Mouse (Mus musculus) kidney, embryonic 14.5 days (tissue): Measurements from ENCODE around the gene Tax1bp1. TPM values are rescaled to one million over a fixed set of nuclear protein-coding genes. Genes with fewer than 3 reads are reported as not detected.

Experiments used
- ATAC-seq: fragments of 200-750 bp; cut with Nextera tagmentation; 2 replicates; pipeline ENCODE4 v1.8.0; 2017; ENCODE audit warnings: moderate number of reproducible peaks, mild to moderate bottlenecking, moderate TSS enrichment, moderate library complexity; ENCODE audit not compliant: low FRiP score, low TSS enrichment
- H3K27ac ChIP-seq: fragments of 300-500 bp; sonication (generic); 2 replicates; pipeline ENCODE4 v1.5.1; 2014; ENCODE audit warnings: low read depth, mild to moderate bottlenecking, low read length, moderate library complexity, mixed read lengths
- H3K27me3 ChIP-seq: fragments of 300-500 bp; sonication (generic); 2 replicates; pipeline ENCODE4 v1.6.1; 2014; ENCODE audit warnings: mild to moderate bottlenecking, low read length; ENCODE audit not compliant: control insufficient read depth, insufficient read depth
- H3K36me3 ChIP-seq: fragments of 300-500 bp; sonication (generic); 2 replicates; pipeline ENCODE4 v1.6.1; 2014; ENCODE audit warnings: low read length, mixed read lengths; ENCODE audit not compliant: control insufficient read depth, insufficient read depth
- H3K4me1 ChIP-seq: fragments of 300-500 bp; sonication (generic); 2 replicates; pipeline ENCODE4 v1.6.1; 2014; ENCODE audit warnings: low read length, mixed read lengths; ENCODE audit not compliant: control insufficient read depth, insufficient read depth
- H3K4me2 ChIP-seq: fragments of 300-500 bp; sonication (generic); replicated peaks from 2 replicates; pipeline ENCODE4 v1.6.1; 2014; ENCODE audit warnings: low read depth, mild to moderate bottlenecking, low read length
- H3K4me3 ChIP-seq: fragments of 300-500 bp; sonication (generic); 2 replicates; pipeline ENCODE4 v1.5.1; 2014; ENCODE audit warnings: mild to moderate bottlenecking, low read length
- H3K9ac ChIP-seq: fragments of 300-500 bp; sonication (generic); 2 replicates; pipeline ENCODE4 v1.6.1; 2014; ENCODE audit warnings: low read depth, mild to moderate bottlenecking, low read length, moderate library complexity
- H3K9me3 ChIP-seq: fragments of 300-500 bp; sonication (generic); 2 replicates; pipeline ENCODE4 v1.6.1; 2016; ENCODE audit warnings: low read length; ENCODE audit not compliant: control insufficient read depth
- whole genome bisulfite sequencing: fragments of 180-500 bp; shearing (Covaris S2); extraction: QIAGEN DNeasy Blood & Tissue Kit; methylation state at CpG from one replicate; pipeline ENCODE4 v1.1.7; 2014; 5-methylcytosine and 5-hydroxymethylcytosine counted together
- polyA plus RNA-seq: library from polyadenylated mRNA; unstranded; fragments of >200 nt; fragmentation: Nextera tagmentation; extraction: Ambion mirVana; gene quantifications from 2 replicates; pipeline ENCODE4 v1.2.1, GENCODE M21; 2014

Gene Tax1bp1
- polyA plus RNA-seq, 1 experiment from 2014 or later = 149 TPM

DNA sequence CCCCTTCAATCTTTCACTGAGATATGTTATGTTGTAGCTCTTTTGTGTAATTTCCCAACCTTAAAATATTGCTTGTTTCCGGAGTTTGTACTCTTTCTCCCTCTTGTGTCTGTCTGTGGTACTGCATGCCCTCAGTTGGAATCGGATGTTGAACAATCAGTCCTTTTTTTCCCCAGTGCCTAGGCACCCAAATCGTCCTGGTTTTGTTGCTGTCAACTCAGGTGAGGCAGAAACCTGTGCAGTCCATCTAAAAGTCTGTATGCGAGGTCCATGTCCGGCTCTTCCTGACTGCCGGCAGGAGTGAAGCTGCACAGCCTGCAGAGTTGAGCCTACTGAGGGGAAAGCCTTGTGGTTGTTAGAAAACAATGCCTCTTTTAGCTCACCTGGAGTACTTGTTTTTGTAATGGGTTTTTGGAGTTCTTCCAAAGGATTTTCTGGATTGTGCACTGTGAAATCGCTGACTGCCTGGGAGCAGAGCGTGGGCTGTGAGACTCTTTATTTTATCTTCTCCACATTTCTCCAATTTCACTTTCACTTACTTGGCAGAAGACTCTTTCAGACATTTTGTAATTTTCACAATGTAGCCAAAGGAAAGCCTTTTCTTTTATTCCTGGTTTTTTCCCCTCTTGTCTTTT, 11.4 kb downstream of the Tax1bp1 start:
- Histone ChIP-seq H3K9me3 (no peaks in the 10 kb centered on the region), H3K27ac (no peak overlapping the region)

DNA sequence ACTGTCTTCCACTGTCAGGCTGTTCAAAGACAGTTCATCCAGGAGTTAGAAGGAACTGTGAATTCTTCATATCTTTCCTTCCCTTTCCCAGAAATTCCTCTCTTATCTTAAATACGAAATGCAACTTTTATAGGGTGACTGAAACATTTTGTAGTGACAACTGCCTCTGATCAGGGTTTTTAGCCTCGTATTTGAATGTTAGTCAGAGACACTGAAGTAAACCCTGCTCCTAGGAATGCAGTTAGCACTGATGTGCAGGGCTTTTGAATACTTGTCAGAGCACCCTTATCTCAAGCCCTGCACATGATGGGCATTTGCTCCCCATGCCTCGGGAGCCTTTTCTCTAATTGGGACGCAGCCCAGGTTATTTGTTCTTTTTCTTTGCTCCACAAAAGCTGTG, 16.8 kb downstream of the Tax1bp1 start:
- Histone ChIP-seq H3K4me3 (no peak overlapping the region), H3K27me3 (no peaks in the 10 kb centered on the region), H3K9ac (no peak overlapping the region), H3K9me3 (no peaks in the 10 kb centered on the region), H3K27ac (no peak overlapping the region), H3K36me3 (peaks cover 23% of the 10 kb centered on the region), H3K4me2 (no peak overlapping the region), H3K4me1 (no peaks in the 10 kb centered on the region)
- ATAC-seq = no peak
- 84% methylated on average over 4 of the region's 4 CpGs for WGBS

More for the DNA sequence above, 11.4 kb downstream of the Tax1bp1 start:
- Histone ChIP-seq H3K9ac (no peak overlapping the region), H3K4me1 (no peaks in the 10 kb centered on the region), H3K4me3 (no peak overlapping the region), H3K36me3 (peaks cover 25% of the 10 kb centered on the region), H3K27me3 (no peaks in the 10 kb centered on the region), H3K4me2 (no peak overlapping the region)
- ATAC-seq = no peak
- 65% methylated on average over 8 of the region's 8 CpGs for WGBS

DNA sequence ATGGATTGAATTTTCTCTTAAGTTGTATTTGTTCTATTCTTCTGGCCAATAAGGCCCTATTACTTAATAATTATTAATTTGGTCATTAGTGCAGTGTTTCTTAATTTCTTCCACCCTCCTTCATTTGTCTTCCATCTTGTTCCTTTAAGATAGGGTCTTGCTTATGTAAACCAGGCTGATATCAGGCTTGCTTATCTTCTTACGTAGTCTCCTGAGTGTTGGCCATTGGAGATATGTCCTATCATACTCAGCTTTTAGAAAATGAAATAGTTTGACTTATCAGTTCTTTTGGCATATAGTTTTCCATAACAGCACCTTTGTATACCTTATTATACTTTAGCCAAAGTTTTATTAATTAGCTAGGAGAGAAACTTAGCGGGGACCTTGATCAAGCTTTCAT, 21.1 kb downstream of the Tax1bp1 start:
- no peak overlapping the region for H3K4me3 ChIP-seq
- no peak overlapping the region for H3K27ac ChIP-seq
- no peaks in the 10 kb centered on the region for H3K9me3 ChIP-seq
- H3K4me2 ChIP-seq = no peak overlapping the region
- WGBS = 94% methylated on average over 2 of the region's 2 CpGs
- ATAC-seq = no peak
- H3K36me3 ChIP-seq = peaks cover 34% of the 10 kb centered on the region
- H3K9ac ChIP-seq = no peak overlapping the region
- H3K27me3 ChIP-seq = no peaks in the 10 kb centered on the region
- H3K4me1 ChIP-seq = no peaks in the 10 kb centered on the region

DNA sequence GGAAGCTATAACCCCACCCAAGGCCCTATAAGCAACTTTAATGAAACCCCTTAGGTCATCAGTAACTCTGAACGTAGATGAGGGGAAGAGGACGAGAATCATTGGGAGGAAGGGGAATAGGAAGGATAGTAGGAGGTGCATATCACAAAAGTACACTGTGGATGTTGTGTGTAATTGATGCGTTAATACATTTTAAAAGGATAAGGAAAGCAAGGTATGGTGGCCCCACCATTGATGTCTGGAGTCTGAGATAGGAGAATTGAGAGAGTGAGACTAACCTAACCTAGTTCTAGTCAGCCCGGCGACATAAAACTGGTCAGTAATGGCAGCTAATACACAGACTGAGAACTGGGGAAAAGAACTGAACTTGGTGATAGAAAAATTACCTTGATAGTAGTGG, 39.3 kb downstream of the Tax1bp1 start:
- H3K27me3 ChIP-seq = no peaks in the 10 kb centered on the region
- no peak for ATAC-seq

DNA sequence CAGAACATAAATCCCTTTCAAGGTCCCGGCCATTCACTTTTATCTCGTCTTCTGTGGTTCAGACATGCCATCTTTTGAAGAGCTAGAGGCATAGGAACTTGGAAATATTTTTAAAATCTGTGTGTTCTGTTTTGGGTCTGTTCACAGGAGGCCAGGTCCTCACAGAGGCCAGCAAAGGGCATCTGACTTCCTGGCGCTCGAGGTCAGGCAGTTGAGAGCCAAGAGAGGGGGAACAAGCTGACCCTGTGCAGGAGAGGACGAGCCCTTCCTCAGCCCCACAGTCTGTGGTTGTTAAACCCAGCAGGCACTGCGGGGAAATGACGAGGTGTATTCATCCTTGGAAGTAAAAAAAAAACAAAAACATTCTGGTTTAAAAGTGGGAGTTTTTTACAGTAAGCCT, 51.7 kb downstream of the Tax1bp1 start:
- Histone ChIP-seq H3K4me3 (no peak overlapping the region), H3K27ac (no peak overlapping the region), H3K4me1 (no peaks in the 10 kb centered on the region), H3K9ac (no peak overlapping the region), H3K27me3 (no peaks in the 10 kb centered on the region), H3K9me3 (no peaks in the 10 kb centered on the region), H3K36me3 (peaks cover 40% of the 10 kb centered on the region), H3K4me2 (no peak overlapping the region)
- 55% methylated on average over 7 of the region's 7 CpGs for WGBS
- no peak for ATAC-seq

More for the DNA sequence above, 39.3 kb downstream of the Tax1bp1 start:
- Histone ChIP-seq H3K4me1 (no peaks in the 10 kb centered on the region), H3K27ac (no peak overlapping the region), H3K4me2 (no peak overlapping the region), H3K36me3 (peaks cover 40% of the 10 kb centered on the region), H3K9me3 (no peaks in the 10 kb centered on the region), H3K4me3 (no peak overlapping the region), H3K9ac (no peak overlapping the region)
- 91% methylated on average over 5 of the region's 5 CpGs for WGBS

DNA sequence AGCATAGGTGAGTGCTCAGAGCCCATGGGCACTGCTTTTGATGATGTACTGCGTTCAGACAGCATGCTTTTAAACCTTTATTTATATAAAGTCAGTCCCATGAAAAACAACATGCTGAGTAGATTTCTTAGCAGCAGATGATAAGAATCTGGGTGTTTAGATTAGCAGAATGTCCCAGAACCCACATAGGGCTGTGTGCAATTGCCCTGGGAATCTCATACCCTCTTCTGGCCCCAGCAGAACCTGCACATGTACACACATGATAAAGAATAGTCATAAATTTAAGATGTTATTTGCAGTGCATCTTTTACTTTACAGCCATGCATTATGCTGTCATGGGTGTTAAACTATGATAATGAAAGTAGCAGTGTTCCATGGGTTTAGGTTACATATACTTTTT, 57.3 kb downstream of the Tax1bp1 start:
- Histone ChIP-seq H3K9me3 (no peaks in the 10 kb centered on the region), H3K4me1 (no peaks in the 10 kb centered on the region), H3K4me3 (no peak overlapping the region), H3K27me3 (no peaks in the 10 kb centered on the region), H3K36me3 (peaks cover 25% of the 10 kb centered on the region), H3K4me2 (no peak overlapping the region), H3K9ac (no peak overlapping the region), H3K27ac (no peak overlapping the region)
- 86% methylated on average over 1 of the region's 1 CpGs for WGBS
- no peak for ATAC-seq

DNA sequence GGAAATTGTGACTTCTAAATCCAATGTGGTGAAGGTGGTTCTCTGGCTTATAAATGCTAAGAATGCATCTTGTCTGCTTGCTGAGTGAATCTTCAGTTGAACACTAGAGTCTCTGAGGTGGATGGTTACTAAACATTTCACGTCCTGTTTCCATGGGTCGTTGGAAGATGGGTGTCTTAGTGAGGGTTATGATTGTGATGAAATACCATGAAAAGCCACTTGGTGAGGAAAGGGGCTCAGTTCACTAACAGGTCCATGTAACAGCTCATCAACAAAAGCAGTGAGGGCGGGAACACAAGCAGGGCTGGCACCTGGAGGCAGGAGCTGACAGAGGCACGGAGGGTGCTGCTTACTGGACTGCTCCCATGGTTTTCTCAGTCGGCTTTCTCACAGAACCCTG, 59.6 kb downstream of the Tax1bp1 start:
- WGBS = 86% methylated on average over 5 of the region's 5 CpGs
- ATAC-seq = no peak

DNA sequence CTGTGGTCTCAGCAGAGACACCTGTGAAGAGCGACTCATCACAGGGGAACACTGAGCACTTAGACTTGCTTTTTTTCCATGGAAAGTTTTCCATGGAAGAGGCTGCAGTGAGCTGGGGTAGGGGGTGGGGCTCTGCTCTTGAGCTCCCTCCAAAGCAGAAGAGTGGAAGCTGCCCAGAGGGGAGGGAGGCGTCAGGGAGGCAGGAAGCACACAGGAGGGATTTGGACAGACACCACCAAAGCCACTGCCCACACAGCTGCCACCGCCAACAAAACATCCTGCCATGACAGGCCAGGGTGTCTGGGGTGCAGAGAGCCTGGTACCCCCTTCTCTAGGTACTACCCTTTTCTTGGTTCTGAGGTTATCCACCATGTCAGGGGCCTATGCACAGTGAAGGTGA, 61.8 kb downstream of the Tax1bp1 start:
- Histone ChIP-seq H3K9me3 (no peaks in the 10 kb centered on the region), H3K4me3 (no peak overlapping the region), H3K9ac (no peak overlapping the region), H3K4me2 (no peak overlapping the region), H3K27me3 (no peaks in the 10 kb centered on the region), H3K4me1 (no peaks in the 10 kb centered on the region), H3K36me3 (no peaks in the 10 kb centered on the region; the same call in 1 of the 2 replicates), H3K27ac (no peak overlapping the region)
- 83% methylated on average over 3 of the region's 3 CpGs for WGBS
- no peak for ATAC-seq

More for the DNA sequence above, 59.6 kb downstream of the Tax1bp1 start:
- Histone ChIP-seq H3K9me3 (no peaks in the 10 kb centered on the region), H3K36me3 (peaks cover 8% of the 10 kb centered on the region; the same call in 1 of the 2 replicates), H3K27me3 (no peaks in the 10 kb centered on the region), H3K27ac (no peak overlapping the region), H3K4me3 (no peak overlapping the region), H3K4me1 (no peaks in the 10 kb centered on the region), H3K9ac (no peak overlapping the region), H3K4me2 (no peak overlapping the region)

DNA sequence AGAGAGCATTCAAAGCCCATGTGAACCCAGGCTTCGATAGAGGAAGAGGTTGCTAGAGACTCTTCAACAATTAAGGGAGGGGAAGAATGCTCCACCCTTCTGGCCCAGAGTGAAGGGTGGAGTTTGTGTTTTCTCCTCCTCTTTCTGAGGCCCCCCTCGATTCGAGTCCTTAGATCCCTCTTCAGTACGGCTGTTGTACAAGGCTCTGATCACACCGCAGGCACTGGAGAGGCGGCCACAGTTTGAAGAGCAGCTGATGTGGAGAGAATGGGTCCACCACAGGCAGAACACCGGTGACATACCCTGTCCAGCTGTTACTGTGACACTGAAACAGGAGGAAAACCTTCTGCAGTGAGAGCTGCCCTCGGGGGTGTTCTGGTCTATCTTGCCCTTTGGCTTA, 62.4 kb downstream of the Tax1bp1 start:
- H3K4me3 ChIP-seq = no peak overlapping the region
- no peaks in the 10 kb centered on the region for H3K27me3 ChIP-seq
- no peak for ATAC-seq
- 91% methylated on average over 8 of the region's 8 CpGs for WGBS
- H3K9ac ChIP-seq = no peak overlapping the region
- no peaks in the 10 kb centered on the region for H3K36me3 ChIP-seq
- no peak overlapping the region for H3K27ac ChIP-seq
- no peaks in the 10 kb centered on the region for H3K9me3 ChIP-seq
- no peaks in the 10 kb centered on the region for H3K4me1 ChIP-seq
- no peak overlapping the region for H3K4me2 ChIP-seq
